Mouse (Mus musculus) testis, adult 2 months (tissue): Measurements from ENCODE around the gene Shf. TPM values are rescaled to one million over a fixed set of nuclear protein-coding genes. Genes with fewer than 3 reads are reported as not detected.

Experiments used
- H3K27ac ChIP-seq: fragments of 200-500 bp; 2 replicates; pipeline ENCODE4 v1.5.1; 2012; ENCODE audit warnings: low read depth, low read length; ENCODE audit not compliant: control insufficient read depth, insufficient read depth
- H3K27me3 ChIP-seq: fragments of 200-500 bp; 2 replicates; pipeline ENCODE4 v1.6.1; 2012; ENCODE audit warnings: mild to moderate bottlenecking, low read length, moderate library complexity; ENCODE audit not compliant: control insufficient read depth, insufficient read depth
- H3K36me3 ChIP-seq: fragments of 200-500 bp; 2 replicates; pipeline ENCODE4 v1.6.1; 2012; ENCODE audit warnings: mild to moderate bottlenecking, low read length; ENCODE audit not compliant: control insufficient read depth, insufficient read depth
- H3K4me1 ChIP-seq: fragments of 200-500 bp; 2 replicates; pipeline ENCODE4 v1.6.1; 2012; ENCODE audit warnings: low read length; ENCODE audit not compliant: control insufficient read depth, insufficient read depth
- H3K4me3 ChIP-seq: fragments of 200-500 bp; 2 replicates; pipeline ENCODE4 v1.5.1; 2012; ENCODE audit warnings: low read depth, mild to moderate bottlenecking, low read length, moderate library complexity, mixed read lengths; ENCODE audit not compliant: control insufficient read depth
- CTCF ChIP-seq: fragments of 200-500 bp; IDR thresholded peaks from 2 replicates; pipeline ENCODE4 v1.5.1; 2012; ENCODE audit warnings: low read depth, mild to moderate bottlenecking, inconsistent platforms, low read length, moderate library complexity; ENCODE audit not compliant: control insufficient read depth, insufficient read depth, insufficient replicate concordance
- POLR2A ChIP-seq: fragments of 200-500 bp; IDR thresholded peaks from 2 replicates; pipeline ENCODE4 v1.6.1; 2012; ENCODE audit warnings: low read depth, mild to moderate bottlenecking, inconsistent platforms, low read length, moderate library complexity; ENCODE audit not compliant: control insufficient read depth
- polyA plus RNA-seq: library from polyadenylated mRNA; depleted of rRNA; stranded (reverse); fragments of >200 nt; gene quantifications from 2 replicates; pipeline ENCODE4 v1.2.3, GENCODE M21; 2012

Gene Shf
- polyA plus RNA-seq, 1 experiment = 16.7 TPM

DNA sequence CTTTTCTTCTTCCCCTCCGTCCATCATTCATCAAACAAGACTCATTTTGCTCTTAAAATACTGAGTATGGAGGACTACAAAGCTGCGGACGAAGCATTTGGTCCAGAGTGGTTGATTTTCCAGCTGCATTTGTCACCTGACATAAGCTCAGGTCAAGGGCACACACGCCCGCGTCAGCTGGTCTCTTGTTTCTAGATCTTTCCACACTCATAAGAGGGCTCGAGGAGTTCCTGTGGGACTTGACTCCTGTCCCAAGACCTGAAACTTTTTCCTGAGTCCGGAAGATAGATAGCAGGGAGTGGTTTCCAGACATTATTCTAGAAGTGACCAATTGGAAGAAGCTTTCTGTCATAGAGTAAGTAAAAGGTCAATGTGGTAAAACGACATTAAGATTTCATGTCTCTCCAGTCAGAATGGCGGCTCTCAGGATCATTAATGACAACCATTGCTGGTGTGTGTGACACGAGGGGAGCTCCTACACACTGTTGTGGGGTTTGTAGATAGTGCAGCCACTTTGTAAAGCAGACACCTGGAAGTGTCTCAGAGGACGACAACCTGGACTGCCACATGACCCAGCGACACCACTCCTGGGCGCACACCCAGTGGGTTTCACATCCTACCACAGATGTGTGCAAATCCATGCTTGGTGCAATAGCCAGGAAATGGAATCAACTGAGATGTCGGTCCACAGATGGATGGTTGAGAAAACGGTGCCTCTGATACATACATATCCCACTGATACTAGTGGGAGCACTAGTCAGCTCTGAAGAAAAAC, 12.6 kb upstream of the Shf start:
- TF ChIP-seq POLR2A (no peak), CTCF (no peak)
- Histone ChIP-seq H3K4me3 (no peak overlapping the region), H3K36me3 (no peaks in the 10 kb centered on the region), H3K27ac (no peak overlapping the region), H3K27me3 (no peaks in the 10 kb centered on the region), H3K4me1 (peaks cover 3% of the 10 kb centered on the region; the same call in 1 of the 2 replicates)

GRCm38 (mm10) chr2:122380768-122381311, 11.9 kb upstream of the Shf start:
- H3K4me3 ChIP-seq = no peak overlapping the region
- no peaks in the 10 kb centered on the region for H3K27me3 ChIP-seq
- no peak for TF ChIP-seq POLR2A
- TF ChIP-seq CTCF = no peak
- no peak overlapping the region for H3K27ac ChIP-seq
- H3K36me3 ChIP-seq = no peaks in the 10 kb centered on the region
- peaks cover 8% of the 10 kb centered on the region for H3K4me1 ChIP-seq

DNA sequence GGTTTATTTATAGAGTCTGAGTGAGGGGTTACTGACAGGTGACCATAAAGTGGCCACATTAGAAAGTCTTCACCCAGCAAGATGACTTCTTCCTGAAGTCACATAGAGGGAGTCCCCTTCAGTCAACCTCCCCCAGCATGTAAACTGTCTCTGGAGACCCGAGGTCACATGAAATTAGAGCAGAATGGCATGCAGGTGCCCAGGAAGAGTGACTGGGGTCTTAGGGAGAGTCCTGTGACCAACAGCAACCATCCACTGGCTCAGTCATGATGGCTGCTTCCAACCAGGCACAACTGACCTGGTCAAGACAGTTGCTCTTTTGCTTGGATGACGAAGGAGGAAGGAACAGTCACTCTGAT, 10.3 kb upstream of the Shf start:
- no peak for TF ChIP-seq CTCF
- no peak for TF ChIP-seq POLR2A
- no peak overlapping the region for H3K4me3 ChIP-seq
- H3K27me3 ChIP-seq = no peaks in the 10 kb centered on the region
- H3K27ac ChIP-seq = no peak overlapping the region
- H3K36me3 ChIP-seq = no peaks in the 10 kb centered on the region
- H3K4me1 ChIP-seq = peaks cover 15% of the 10 kb centered on the region

- Histone ChIP-seq H3K27ac (no peak overlapping the region), H3K4me3 (no peak overlapping the region), H3K27me3 (no peaks in the 10 kb centered on the region), H3K4me1 (peaks cover 15% of the 10 kb centered on the region), H3K36me3 (no peaks in the 10 kb centered on the region)
- TF ChIP-seq CTCF = no peak
- TF ChIP-seq POLR2A = no peak
Measured at GRCm38 (mm10) chr2:122378421-122379291, 9.7 kb upstream of the Shf start.

- H3K36me3 ChIP-seq = no peaks in the 10 kb centered on the region
- H3K4me3 ChIP-seq = peak overlapping the region; percentile 89
- peak overlapping the region; percentile 65; the same call in 1 of the 2 replicates for H3K27ac ChIP-seq
- H3K4me1 ChIP-seq = peaks cover 15% of the 10 kb centered on the region
- TF ChIP-seq POLR2A (no peak), CTCF (no peak)
- no peaks in the 10 kb centered on the region for H3K27me3 ChIP-seq
Measured at GRCm38 (mm10) chr2:122377751-122378246, 8.8 kb upstream of the Shf start.

- Histone ChIP-seq H3K27ac (no peak overlapping the region), H3K27me3 (no peaks in the 10 kb centered on the region), H3K36me3 (no peaks in the 10 kb centered on the region), H3K4me3 (peak overlapping the region; percentile 89), H3K4me1 (peaks cover 15% of the 10 kb centered on the region)
- TF ChIP-seq POLR2A (peak; percentile 81), CTCF (no peak)
Measured at GRCm38 (mm10) chr2:122377215-122377674, 8.3 kb upstream of the Shf start.
